In the genomic region with DNA sequence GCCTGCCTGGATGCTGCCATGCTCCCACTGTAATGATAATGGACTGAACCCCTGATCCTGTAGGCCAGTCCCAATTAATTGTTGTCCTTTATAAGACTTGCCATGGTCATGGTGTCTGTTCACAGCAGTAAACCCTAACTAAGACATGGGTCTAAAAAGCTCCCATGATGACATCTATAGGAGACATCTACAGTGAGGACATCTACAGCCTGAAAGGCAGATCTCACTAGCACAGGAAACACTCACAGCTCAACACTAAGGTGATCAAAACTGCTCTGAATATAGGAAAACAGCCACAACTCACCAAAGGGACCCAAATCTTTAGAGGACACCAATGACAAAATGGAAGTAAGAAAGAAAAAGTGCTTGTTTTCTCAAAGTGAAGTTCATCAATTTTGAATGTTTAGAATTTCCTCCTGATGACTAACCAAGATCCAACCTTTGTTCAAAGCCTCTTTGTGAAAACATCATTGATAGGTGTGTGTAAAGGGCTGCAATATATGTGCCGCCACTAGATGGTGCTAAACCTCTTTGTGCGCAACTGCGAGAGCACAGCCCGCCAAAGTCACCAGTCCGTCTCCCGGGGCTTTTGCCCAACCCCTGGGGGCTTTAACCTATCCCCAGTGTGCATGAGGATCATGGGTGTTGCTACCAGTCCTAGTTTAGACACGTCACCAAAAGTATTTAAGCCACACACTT, we compare ENCODE assay signal across 8 mouse cellular contexts. TPM values are rescaled to one million over a fixed set of nuclear protein-coding genes. Genes with fewer than 3 reads are reported as not detected.
DNase-seq lines count a peak whose midpoint lies in the region; ATAC-seq lines count a peak whose summit lies in the region.
"Not testable (repeated sequence)": the region's sequence is repeated elsewhere in the genome, so short reads cannot be mapped to it uniquely, and the experiment has no call there.
"Had no signal": no experiment of that assay in that cellular context is flagged by ENCODE, and none has a peak within 500 bp of the region (broad histone marks: within the 10 kb centered on the region; RNA-seq: fewer than 3 reads in every experiment).

No protein-coding gene starts in this region.

- not testable (repeated sequence) for ATAC-seq in embryonic facial prominence, embryonic 12.5 days (ENCODE audit: insufficient number of reproducible peaks, insufficient read depth, low FRiP score, low TSS enrichment)
- ATAC-seq in midbrain, embryonic 11.5 days (ENCODE audit: low FRiP score): peak; percentile 55

- not testable (repeated sequence) for H3K4me3 ChIP-seq in embryonic facial prominence, embryonic 12.5 days; midbrain, embryonic 11.5 days (ENCODE audit: low read depth, low read length)
- H3K4me3 ChIP-seq in heart, embryonic 10.5 days: peak overlapping the region; percentile 38; the same call in 1 of the 2 replicates

- intact Hi-C loops in left cerebral cortex, postnatal 4 days (cut with DNase I): not testable (repeated sequence)

- H3K27ac ChIP-seq in embryonic facial prominence, embryonic 12.5 days; heart, embryonic 10.5 days; midbrain, embryonic 11.5 days (ENCODE audit: low read depth, low read length): not testable (repeated sequence)

- H3K9me3 ChIP-seq in embryonic facial prominence, embryonic 12.5 days; heart, embryonic 10.5 days; midbrain, embryonic 11.5 days (ENCODE audit: control insufficient read depth, low read length): not testable (repeated sequence)

- under 1% methylated on average over 7 of the region's 7 CpGs for WGBS in embryonic facial prominence, embryonic 12.5 days
- under 1% methylated on average over 7 of the region's 7 CpGs for WGBS in heart, embryonic 10.5 days
- 0% methylated on average over 7 of the region's 7 CpGs for WGBS in midbrain, embryonic 11.5 days

- not testable (repeated sequence) for H3K36me3 ChIP-seq in embryonic facial prominence, embryonic 12.5 days; heart, embryonic 10.5 days; midbrain, embryonic 11.5 days (ENCODE audit: control insufficient read depth, insufficient read depth, low read length)

- not testable (repeated sequence) for H3K4me1 ChIP-seq in embryonic facial prominence, embryonic 12.5 days; heart, embryonic 10.5 days; midbrain, embryonic 11.5 days (ENCODE audit: control insufficient read depth, insufficient read depth, low read length)

- not testable (repeated sequence) for H3K27me3 ChIP-seq in embryonic facial prominence, embryonic 12.5 days; heart, embryonic 10.5 days (ENCODE audit: insufficient read depth, poor library complexity, severe bottlenecking); midbrain, embryonic 11.5 days (ENCODE audit: control insufficient read depth, insufficient read depth, low read length)

- not testable (repeated sequence) for H3K9ac ChIP-seq in embryonic facial prominence, embryonic 12.5 days; midbrain, embryonic 11.5 days (ENCODE audit: low read length)

- DNase-seq in adrenal gland, adult 18-20 months (ENCODE audit: low spot score in 2 of 2): peak; percentile 56 to 61
- DNase-seq in heart, embryonic 10.5 days (ENCODE audit: low spot score): not testable (repeated sequence)
- peak; percentile 11 to 75 for DNase-seq in kidney, adult 8-10 months
- peak; percentile 60 for DNase-seq in left cerebral cortex, postnatal 4 days
- DNase-seq in midbrain, embryonic 11.5 days (ENCODE audit: low spot score, missing footprints): peak; percentile 92
- DNase-seq in right cerebral cortex, postnatal 36 days (ENCODE audit: low spot score in 2 of 2): peak; percentile 20 to 26

- peak overlapping the region; percentile 44 for H3K4me2 ChIP-seq in embryonic facial prominence, embryonic 12.5 days (replicated peaks)
- peak overlapping the region; percentile 31; the same call in 1 of the 2 replicates for H3K4me2 ChIP-seq in midbrain, embryonic 11.5 days

RNA-seq across cellular contexts. Expression of a gene that starts 3.6 kb away (rescaled TPM):
- 1 to 10 TPM; 1.5 to 3.9 TPM for total RNA-seq in adrenal gland, adult 18-20 months (2021)
- polyA plus RNA-seq in embryonic facial prominence, embryonic 12.5 days (2016; fragmentation: Nextera tagmentation; extraction: Ambion mirVana): 2.3 and 2.4 TPM in 2 replicates
- polyA plus RNA-seq in heart, embryonic 10.5 days (2016; fragmentation: Nextera tagmentation; extraction: Ambion mirVana): 5.6 and 6.3 TPM in 2 replicates
- total RNA-seq in left cerebral cortex, postnatal 4 days (2021): 1 to 10 TPM; 3.3 to 4.4 TPM
- polyA plus RNA-seq in midbrain, embryonic 11.5 days (2014; fragmentation: Nextera tagmentation; extraction: Ambion mirVana): 0.79 and 1.5 TPM in 2 replicates
- polyA plus RNA-seq: erythroblast, embryonic 14.5 days had no signal
